Mouse (Mus musculus) CD8-positive naive resting alpha-beta T cell, adult 57 days (primary cell): ENCODE data around the gene Ric1. TPM values are rescaled to one million over a fixed set of nuclear protein-coding genes. Genes with fewer than 3 reads are reported as not detected.

Experiments
- total RNA-seq: library from RNA; stranded (reverse); gene quantifications from one replicate; pipeline ENCODE4 v1.2.4, GENCODE M21; 2023

The Ric1 gene
- 29.8 TPM for total RNA-seq

DNA sequence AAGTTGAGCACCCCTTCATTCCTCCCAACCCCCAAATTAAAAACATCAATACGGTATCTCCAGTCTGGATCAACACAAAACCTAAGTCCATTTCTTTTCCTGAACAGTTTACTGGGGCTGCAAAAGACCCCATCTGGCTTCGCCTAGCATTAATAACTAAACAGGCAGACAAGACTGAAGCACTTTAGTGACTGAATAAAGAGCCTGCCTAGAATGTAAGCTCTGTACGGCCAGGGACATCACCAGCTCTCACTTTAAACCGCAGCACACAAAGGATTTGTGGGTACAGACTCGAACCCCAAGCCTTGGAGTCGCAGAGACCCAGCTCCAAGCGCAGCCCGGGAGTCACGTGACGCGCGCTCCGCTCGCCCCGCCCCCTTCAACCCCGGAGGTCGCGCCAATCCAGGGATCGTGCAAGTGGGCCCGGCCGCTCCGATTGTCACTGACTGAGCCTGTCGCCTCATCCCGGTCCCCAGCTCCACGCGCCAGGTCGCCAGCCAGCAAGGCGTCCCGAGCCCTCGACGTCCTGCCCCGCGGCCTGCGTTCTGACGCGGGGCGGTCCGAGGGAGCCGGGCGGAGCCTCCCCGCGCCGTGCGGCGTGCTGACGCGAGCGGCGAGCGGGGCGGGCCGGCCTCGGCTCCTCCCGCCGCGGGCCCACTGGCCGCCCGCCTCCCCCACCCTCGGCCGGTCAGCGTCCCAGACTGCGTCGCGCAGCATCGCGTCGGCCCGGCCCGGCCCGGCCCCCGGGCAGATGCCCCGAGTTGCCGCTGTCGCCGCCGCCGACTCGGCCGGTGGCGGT, at the start of gene Ric1:
TSS of gene Ric1 (plus strand) at position 646 of the 799 bp plus-strand sequence.

DNA sequence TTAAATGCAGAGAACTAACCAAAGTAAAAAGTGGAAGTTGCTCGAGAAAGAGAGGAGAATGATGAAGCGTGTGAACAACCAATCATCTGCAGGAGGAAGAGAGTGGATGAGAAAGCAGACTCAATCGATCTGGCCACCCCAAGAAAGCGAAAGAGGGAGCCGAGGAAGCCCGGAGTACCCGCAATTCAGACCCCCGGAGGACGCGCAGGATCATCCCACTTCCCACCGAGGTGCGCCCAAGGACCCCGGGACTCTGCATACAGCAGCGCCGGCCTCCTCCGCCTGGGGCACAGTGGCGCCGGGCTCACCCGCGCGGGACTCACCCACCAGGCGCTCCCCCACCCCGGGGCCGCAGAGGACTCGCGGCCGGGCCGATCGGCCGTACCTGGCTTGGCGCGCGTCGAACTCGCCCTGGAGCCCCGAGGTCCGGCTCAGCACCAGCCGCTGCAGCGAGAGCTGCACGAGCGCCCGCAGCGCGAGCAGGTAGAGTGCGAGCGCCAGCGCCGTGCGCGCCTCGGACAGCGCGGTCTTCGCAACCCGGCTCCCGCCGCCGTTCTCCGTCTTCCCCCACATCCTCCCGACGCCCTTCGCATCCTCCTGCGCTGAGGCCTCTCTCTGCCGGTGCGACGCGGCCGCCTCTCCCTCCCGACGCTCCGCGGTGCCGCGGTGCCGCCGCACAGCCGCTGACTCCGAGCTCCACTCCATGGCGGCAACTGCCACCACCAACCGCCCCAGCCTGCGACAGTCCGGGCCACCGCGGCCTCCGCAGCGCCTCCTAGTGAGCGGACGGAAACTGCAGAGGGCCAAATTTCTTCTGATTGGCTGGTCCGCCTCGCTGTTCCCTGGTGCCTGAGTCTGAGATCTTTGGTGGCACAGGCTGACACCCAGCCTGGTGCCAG, 125.8 kb downstream of the Ric1 start, which contains the start of gene Ermp1:
TSS of gene Ermp1 (minus strand) at position 765 of the 899 bp plus-strand sequence.

Other genes with a start within 250 kb of the Ric1 start
- gene Insl6, start 196.9 kb upstream of the Ric1 start, total RNA-seq, result 4.7 TPM
- gene Rln1, start 187.6 kb upstream of the Ric1 start, total RNA-seq, result not detected
- gene Plgrkt, start 154.9 kb upstream of the Ric1 start, total RNA-seq, result 206 TPM
- gene Cd274, start 154.8 kb upstream of the Ric1 start, total RNA-seq, result 33.8 TPM
- 0.61 TPM for gene Pdcd1lg2, start 111.4 kb upstream of the Ric1 start, total RNA-seq
- gene Ermp1, start 126.1 kb downstream of the Ric1 start, total RNA-seq, result 20.0 TPM
- not detected for gene Mlana, start 175.5 kb downstream of the Ric1 start, total RNA-seq